Mouse (Mus musculus) Patski (cell line): ENCODE measurements around the gene Gm853. TPM values are rescaled to one million over a fixed set of nuclear protein-coding genes. Genes with fewer than 3 reads are reported as not detected.

Experiments
- ATAC-seq: fragments of 100-300 bp; one replicate; pipeline ENCODE4 v1.8.0; 2021
- CTCF ChIA-PET: fragments of 350-600 bp; sonication (Branson Sonifier 250); formaldehyde crosslinking; loops from one replicate; lab custom pipeline; 2022; ENCODE audit warnings: inconsistent platforms; lab: Charles Lee
- POLR2A ChIA-PET: fragments of 350-600 bp; sonication (Branson Sonifier 250); formaldehyde crosslinking; loops from one replicate; lab custom pipeline; 2022; ENCODE audit warnings: antibody characterized with exemption, inconsistent platforms; lab: Charles Lee
- DNase-seq: peaks from one replicate; pipeline ENCODE4 v3.0.0-alpha.2; 2011; ENCODE audit warnings: low read depth, low spot score
- H3K27me3 ChIP-seq: fragments of 371-371 bp; one replicate; pipeline ENCODE4 v1.5.1; 2021
- CTCF ChIP-seq: fragments of 100-300 bp; IDR thresholded peaks from one replicate; pipeline ENCODE4 v1.5.1; 2021
- in situ Hi-C: fragments of 300-500 bp; cut with MboI; formaldehyde crosslinking; loops from 3 replicates; pipeline ENCODE4 v1.11.1; 2018; ENCODE audit warnings: low pct_unique_long_range_greater_than_20kb, mixed read lengths
- polyA plus RNA-seq: library from polyadenylated mRNA; unstranded; gene quantifications from one replicate; pipeline ENCODE4 v1.2.3, GENCODE M21; 2021

Gm853 gene
- polyA plus RNA-seq, 1 experiment from 2014 or later: 0.03 TPM

GRCm38 (mm10) chr4:130188806-130189297 lies 33.3 kb downstream of the Gm853 start:
- peak; percentile 88 for TF ChIP-seq CTCF
- DNase-seq: no peak
- H3K27me3 ChIP-seq: no peaks in the 10 kb centered on the region
- POLR2A ChIA-PET: no interaction called here
- CTCF ChIA-PET: interaction anchor here (0.7 to 2.6 kb wide), 16 partner anchors 10 to 159 kb away, joined by 3 to 18 read pairs (median 3); partner anchors contain the start of gene Pef1
- in situ Hi-C loops: loop anchor here (5.0 kb wide), 4 partner anchors 52 to 227 kb away; partner anchors contain the start of gene Hcrtr1
- ATAC-seq: no peak

GRCm38 (mm10) chr4:130186891-130187290 lies 35.3 kb downstream of the Gm853 start:
- ChIA-PET POLR2A (no interaction called here), CTCF (interaction anchor here (0.9 to 1.5 kb wide), 3 partner anchors 45 to 227 kb away, joined by 3 read pairs; no protein-coding TSS in a partner anchor)
- H3K27me3 ChIP-seq: no peaks in the 10 kb centered on the region
- no peak for DNase-seq
- in situ Hi-C loops: loop anchor here (5.0 kb wide), 4 partner anchors 50 to 225 kb away; partner anchors contain the start of gene Hcrtr1
- TF ChIP-seq CTCF: no peak
- ATAC-seq: no peak

GRCm38 (mm10) chr4:130186450-130186849 lies 35.8 kb downstream of the Gm853 start:
- H3K27me3 ChIP-seq: no peaks in the 10 kb centered on the region
- ChIA-PET CTCF (interaction anchor here (0.9 kb wide), 1 partner anchor 45 kb away, joined by 3 read pairs; no protein-coding TSS in a partner anchor), POLR2A (no interaction called here)
- ATAC-seq: no peak
- no peak for DNase-seq
- in situ Hi-C loops: loop anchor here (5.0 kb wide), 4 partner anchors 49 to 224 kb away; partner anchors contain the start of gene Hcrtr1
- TF ChIP-seq CTCF: no peak

- in situ Hi-C loops: no loop called here
- ChIA-PET POLR2A (no interaction called here), CTCF (no interaction called here)
- DNase-seq: no peak
- no peaks in the 10 kb centered on the region for H3K27me3 ChIP-seq
- TF ChIP-seq CTCF: no peak
- ATAC-seq: no peak
Observed at GRCm38 (mm10) chr4:130183879-130184278, 38.3 kb downstream of the Gm853 start.

- in situ Hi-C loops: no loop called here
- POLR2A ChIA-PET: no interaction called here
- ATAC-seq (no peak), DNase-seq (no peak)
- no peak for TF ChIP-seq CTCF
- no peaks in the 10 kb centered on the region for H3K27me3 ChIP-seq
- CTCF ChIA-PET: no interaction called here
Observed at GRCm38 (mm10) chr4:130183023-130183422, 39.2 kb downstream of the Gm853 start.

- ATAC-seq (no peak), DNase-seq (no peak)
- POLR2A ChIA-PET: no interaction called here
- CTCF ChIA-PET: no interaction called here
- H3K27me3 ChIP-seq: no peaks in the 10 kb centered on the region
- no peak for TF ChIP-seq CTCF
- in situ Hi-C loops: no loop called here
Observed at GRCm38 (mm10) chr4:130181886-130182285, 40.3 kb downstream of the Gm853 start.

GRCm38 (mm10) chr4:130180909-130181602 lies 41.1 kb downstream of the Gm853 start:
- no peak for ATAC-seq

GRCm38 (mm10) chr4:130179876-130180275 lies 42.3 kb downstream of the Gm853 start:
- ChIA-PET POLR2A (no interaction called here), CTCF (interaction anchor here (4.1 kb wide), 1 partner anchor 8 kb away, joined by 18 read pairs; no protein-coding TSS in a partner anchor)
- in situ Hi-C loops: no loop called here
- DNase-seq (no peak), ATAC-seq (no peak)
- TF ChIP-seq CTCF: no peak
- H3K27me3 ChIP-seq: no peaks in the 10 kb centered on the region

More at GRCm38 (mm10) chr4:130180909-130181602, 41.1 kb downstream of the Gm853 start:
- POLR2A ChIA-PET: interaction anchor here (0.7 kb wide), 1 partner anchor 510 kb away, joined by 3 read pairs; no protein-coding TSS in a partner anchor
- CTCF ChIA-PET: interaction anchor here (4.1 kb wide), 1 partner anchor 7 kb away, joined by 18 read pairs; no protein-coding TSS in a partner anchor
- H3K27me3 ChIP-seq: no peaks in the 10 kb centered on the region
- in situ Hi-C loops: no loop called here
- no peak for DNase-seq
- TF ChIP-seq CTCF: no peak

- in situ Hi-C loops: no loop called here
- DNase-seq (peak; percentile 79), ATAC-seq (peak; percentile 48)
- no peaks in the 10 kb centered on the region for H3K27me3 ChIP-seq
- no peak for TF ChIP-seq CTCF
- POLR2A ChIA-PET: interaction anchor here (0.6 kb wide), 1 partner anchor 602 kb away, joined by 4 read pairs; no protein-coding TSS in a partner anchor
- CTCF ChIA-PET: interaction anchor here (4.1 kb wide), 1 partner anchor 11 kb away, joined by 18 read pairs; no protein-coding TSS in a partner anchor
Observed at GRCm38 (mm10) chr4:130177536-130177935, 44.7 kb downstream of the Gm853 start.

- in situ Hi-C loops: no loop called here
- no peaks in the 10 kb centered on the region for H3K27me3 ChIP-seq
- TF ChIP-seq CTCF: no peak
- ChIA-PET POLR2A (interaction anchor here (0.6 kb wide), 1 partner anchor 603 kb away, joined by 4 read pairs; no protein-coding TSS in a partner anchor), CTCF (interaction anchor here (4.1 kb wide), 1 partner anchor 11 kb away, joined by 18 read pairs; no protein-coding TSS in a partner anchor)
- DNase-seq (no peak), ATAC-seq (peak; percentile 1)
Observed at GRCm38 (mm10) chr4:130177087-130177486, 45.1 kb downstream of the Gm853 start.
